Mouse (Mus musculus) forebrain, embryonic 14.5 days (tissue): Measurements from ENCODE around the gene Dhx57. TPM values are rescaled to one million over a fixed set of nuclear protein-coding genes. Genes with fewer than 3 reads are reported as not detected.
A peak's percentile ranks its signal among the peaks of the same experiment; 100 is the strongest.
"Not testable (repeated sequence)": the region's sequence is repeated elsewhere in the genome, so short reads cannot be mapped to it uniquely, and the experiment has no call there.

Experiments used
- ATAC-seq: fragments of 200-750 bp; cut with Nextera tagmentation; 2 replicates; pipeline ENCODE4 v1.8.0; 2017; ENCODE audit warnings: mild to moderate bottlenecking, moderate library complexity
- DNase-seq: peaks from one replicate; pipeline ENCODE4 v3.0.0-alpha.2; 2015; ENCODE audit warnings: low spot score
- H3K27ac ChIP-seq: fragments of 300-500 bp; sonication (generic); 2 replicates; pipeline ENCODE4 v1.5.1; 2014; ENCODE audit warnings: low read depth, mild to moderate bottlenecking, control low read depth, low read length, moderate library complexity
- H3K27me3 ChIP-seq: fragments of 300-500 bp; sonication (generic); replicated peaks from 2 replicates; pipeline ENCODE4 v1.6.1; 2014; ENCODE audit warnings: low read length, control low read depth, mixed read lengths; ENCODE audit not compliant: control insufficient read depth, insufficient read depth
- H3K36me3 ChIP-seq: fragments of 300-500 bp; sonication (generic); 2 replicates; pipeline ENCODE4 v1.6.1; 2014; ENCODE audit warnings: low read length, control low read depth; ENCODE audit not compliant: control insufficient read depth, insufficient read depth
- H3K4me1 ChIP-seq: fragments of 300-500 bp; sonication (generic); 2 replicates; pipeline ENCODE4 v1.6.1; 2014; ENCODE audit warnings: antibody characterized with exemption, low read length, control low read depth; ENCODE audit not compliant: control insufficient read depth, insufficient read depth
- H3K4me2 ChIP-seq: fragments of 300-500 bp; sonication (generic); 2 replicates; pipeline ENCODE4 v1.6.1; 2014; ENCODE audit warnings: mild to moderate bottlenecking, control low read depth, low read length
- H3K4me3 ChIP-seq: fragments of 300-500 bp; sonication (generic); 2 replicates; pipeline ENCODE4 v1.5.1; 2014; ENCODE audit warnings: low read depth, low read length, control low read depth
- H3K9ac ChIP-seq: fragments of 300-500 bp; sonication (generic); 2 replicates; pipeline ENCODE4 v1.6.1; 2014; ENCODE audit warnings: mild to moderate bottlenecking, low read length, control low read depth, moderate library complexity
- H3K9me3 ChIP-seq: fragments of 300-500 bp; sonication (generic); replicated peaks from 2 replicates; pipeline ENCODE4 v1.6.1; 2016; ENCODE audit warnings: low read length, control low read depth, mixed read lengths; ENCODE audit not compliant: control insufficient read depth
- WGBS: fragments of 180-500 bp; shearing (Covaris S2); extraction: QIAGEN DNeasy Blood & Tissue Kit; methylation state at CpG from one replicate; pipeline ENCODE4 v1.1.7; 2014; 5-methylcytosine and 5-hydroxymethylcytosine counted together
- polyA plus RNA-seq: library from polyadenylated mRNA; unstranded; fragments of >200 nt; fragmentation: Nextera tagmentation; extraction: Ambion mirVana; gene quantifications from 2 replicates; pipeline ENCODE4 v1.2.1, GENCODE M21; 2014

Gene Dhx57
- polyA plus RNA-seq, 1 experiment from 2014 or later = 36.1 TPM

GRCm38 (mm10) chr17:80221890-80222628, 68.2 kb downstream of the Dhx57 start:
- DNase-seq = peak; percentile 13
- WGBS = 68% methylated on average over 3 of the region's 3 CpGs

GRCm38 (mm10) chr17:80221202-80221601, 69.1 kb downstream of the Dhx57 start:
- ATAC-seq (no peak), DNase-seq (no peak)
- no peaks in the 10 kb centered on the region for H3K36me3 ChIP-seq
- H3K4me3 ChIP-seq = no peak overlapping the region
- peaks cover 3% of the 10 kb centered on the region; the same call in 1 of the 2 replicates for H3K4me1 ChIP-seq
- no peaks in the 10 kb centered on the region for H3K27me3 ChIP-seq
- no peak overlapping the region for H3K9ac ChIP-seq
- WGBS = 64% methylated on average over 9 of the region's 9 CpGs
- no peak overlapping the region for H3K4me2 ChIP-seq
- no peak overlapping the region for H3K27ac ChIP-seq
- H3K9me3 ChIP-seq = no peaks in the 10 kb centered on the region

More at GRCm38 (mm10) chr17:80221890-80222628, 68.2 kb downstream of the Dhx57 start:
- no peak overlapping the region for H3K27ac ChIP-seq
- no peak overlapping the region for H3K9ac ChIP-seq
- peaks cover 3% of the 10 kb centered on the region; the same call in 1 of the 2 replicates for H3K4me1 ChIP-seq
- H3K4me2 ChIP-seq = no peak overlapping the region
- no peaks in the 10 kb centered on the region for H3K27me3 ChIP-seq
- no peak for ATAC-seq
- H3K36me3 ChIP-seq = no peaks in the 10 kb centered on the region
- H3K9me3 ChIP-seq = no peaks in the 10 kb centered on the region
- no peak overlapping the region for H3K4me3 ChIP-seq

GRCm38 (mm10) chr17:80220131-80220530, 70.1 kb downstream of the Dhx57 start:
- no peaks in the 10 kb centered on the region for H3K9me3 ChIP-seq
- 71% methylated on average over 2 of the region's 2 CpGs for WGBS
- H3K36me3 ChIP-seq = no peaks in the 10 kb centered on the region
- peaks cover 3% of the 10 kb centered on the region; the same call in 1 of the 2 replicates for H3K4me1 ChIP-seq
- H3K27ac ChIP-seq = no peak overlapping the region
- DNase-seq (no peak), ATAC-seq (no peak)
- H3K4me2 ChIP-seq = no peak overlapping the region
- no peaks in the 10 kb centered on the region for H3K27me3 ChIP-seq
- no peak overlapping the region for H3K9ac ChIP-seq
- H3K4me3 ChIP-seq = no peak overlapping the region

- not testable (repeated sequence) for H3K27ac ChIP-seq, H3K36me3 ChIP-seq, DNase-seq, H3K4me1 ChIP-seq, H3K4me2 ChIP-seq, H3K9me3 ChIP-seq, H3K27me3 ChIP-seq, H3K9ac ChIP-seq, H3K4me3 ChIP-seq, ATAC-seq
- WGBS = 90% methylated on average over 4 of the region's 4 CpGs
Measured at GRCm38 (mm10) chr17:80213998-80214397, 76.3 kb downstream of the Dhx57 start.

- Histone ChIP-seq H3K4me1 (peaks cover 3% of the 10 kb centered on the region), H3K9ac (peak within 1 kb of the TSS; percentile 99), H3K9me3 (no peaks in the 10 kb centered on the region), H3K36me3 (peaks cover 33% of the 10 kb centered on the region), H3K4me2 (peak within 1 kb of the TSS; percentile 93), H3K4me3 (peak within 1 kb of the TSS; percentile 96), H3K27ac (peak within 1 kb of the TSS; percentile 99), H3K27me3 (no peaks in the 10 kb centered on the region)
- DNase-seq = peak; percentile 100
- under 1% methylated on average over 87 of the region's 95 CpGs for WGBS
- ATAC-seq = peak; percentile 94
Measured at GRCm38 (mm10) chr17:80206671-80207581, 83.3 kb downstream of the Dhx57 start, which contains the start of the genes Srsf7 and Ttc39d. Gene Srsf7, minus strand, starts transcription at chr17:80207307. Gene Ttc39d, plus strand, starts transcription at chr17:80207460.

GRCm38 (mm10) chr17:80206301-80206670, 84.0 kb downstream of the Dhx57 start:
- ATAC-seq (peak; percentile 69), DNase-seq (peak; percentile 67)
- Histone ChIP-seq H3K27ac (peak overlapping the region; percentile 99), H3K4me1 (peaks cover 3% of the 10 kb centered on the region), H3K27me3 (no peaks in the 10 kb centered on the region), H3K9me3 (no peaks in the 10 kb centered on the region), H3K4me2 (peak overlapping the region; percentile 93), H3K4me3 (peak overlapping the region; percentile 96), H3K36me3 (peaks cover 39% of the 10 kb centered on the region), H3K9ac (peak overlapping the region; percentile 99)
- 0% methylated on average over 35 of the region's 36 CpGs for WGBS

- no peaks in the 10 kb centered on the region for H3K9me3 ChIP-seq
- peaks cover 44% of the 10 kb centered on the region for H3K36me3 ChIP-seq
- H3K27me3 ChIP-seq = no peaks in the 10 kb centered on the region
- H3K4me1 ChIP-seq = peaks cover 3% of the 10 kb centered on the region
- ATAC-seq (no peak), DNase-seq (no peak)
- WGBS = 42% methylated on average over 5 of the region's 5 CpGs
- peak overlapping the region; percentile 96 for H3K4me3 ChIP-seq
- H3K4me2 ChIP-seq = peak overlapping the region; percentile 93
- peak overlapping the region; percentile 99 for H3K9ac ChIP-seq
- H3K27ac ChIP-seq = no peak overlapping the region
Measured at GRCm38 (mm10) chr17:80205657-80206056, 84.6 kb downstream of the Dhx57 start.

GRCm38 (mm10) chr17:80199160-80199778, 91.0 kb downstream of the Dhx57 start:
- Histone ChIP-seq H3K27me3 (no peaks in the 10 kb centered on the region), H3K9ac (no peak overlapping the region), H3K36me3 (peaks cover 76% of the 10 kb centered on the region), H3K4me1 (no peaks in the 10 kb centered on the region), H3K9me3 (no peaks in the 10 kb centered on the region), H3K4me3 (no peak overlapping the region), H3K27ac (no peak overlapping the region), H3K4me2 (no peak overlapping the region)
- peak; percentile 56 for ATAC-seq
- no peak for DNase-seq
- WGBS = 87% methylated on average over 3 of the region's 3 CpGs
